Mouse (Mus musculus): ENCODE results near the gene Rere. TPM values are rescaled to one million over a fixed set of nuclear protein-coding genes. Genes with fewer than 3 reads are reported as not detected.
A peak's percentile ranks its signal among the peaks of the same experiment; 100 is the strongest.

Rere gene
- polyA plus RNA-seq, 1 experiment from 2014 or later: 29.5 TPM

DNA sequence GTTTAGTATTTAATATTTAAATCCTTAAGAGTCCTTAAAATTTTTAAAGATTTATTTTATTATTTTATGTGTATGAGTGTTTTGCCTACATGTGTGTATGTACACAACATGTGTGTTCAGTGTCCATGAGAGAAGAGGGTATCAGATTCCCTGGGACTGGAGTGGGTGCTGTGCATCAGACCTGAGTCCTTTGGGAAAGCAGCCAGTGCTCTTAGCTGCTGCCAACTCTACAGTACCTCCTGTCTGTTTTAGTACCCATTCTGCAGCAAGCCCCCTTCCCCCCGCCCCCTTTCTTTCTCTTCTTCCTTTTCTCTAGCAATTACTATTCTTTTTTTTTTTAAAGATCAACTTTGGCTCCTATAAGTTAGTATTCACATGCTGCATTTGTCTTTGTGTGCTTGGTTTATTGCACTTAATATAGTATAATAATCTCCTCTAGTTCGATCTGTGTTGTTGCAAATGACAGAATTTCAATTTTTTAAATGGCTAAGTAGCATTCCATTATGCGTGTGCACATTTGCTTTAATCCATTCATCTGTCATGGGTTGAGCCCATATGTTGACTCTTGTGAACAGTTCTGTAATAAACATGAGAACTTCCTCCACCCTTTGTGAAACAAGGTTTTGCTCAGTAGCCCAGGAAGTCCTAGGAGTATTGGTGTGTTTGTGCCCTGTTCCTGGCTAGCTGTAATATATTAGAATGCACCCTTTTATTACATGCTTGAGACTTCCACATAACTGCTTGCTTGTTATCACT, 43.8 kb downstream of the Rere start:
- Histone ChIP-seq H3K4me2 (no peak overlapping the region), H3K36me3 (peaks cover 4% of the 10 kb centered on the region; the same call in 1 of the 2 replicates), H3K9ac (no peak overlapping the region), H3K27me3 (replicated peaks) (no peaks in the 10 kb centered on the region), H3K4me3 (no peak overlapping the region), H3K27ac (ENCODE audit: poor library complexity, severe bottlenecking) (no peak overlapping the region), H3K4me1 (replicated peaks) (peaks cover 11% of the 10 kb centered on the region), H3K9me3 (replicated peaks) (no peaks in the 10 kb centered on the region)
- no peak for ATAC-seq (ENCODE audit: insufficient number of reproducible peaks, low FRiP score)
- WGBS: 92% methylated on average over 3 of the region's 3 CpGs

DNA sequence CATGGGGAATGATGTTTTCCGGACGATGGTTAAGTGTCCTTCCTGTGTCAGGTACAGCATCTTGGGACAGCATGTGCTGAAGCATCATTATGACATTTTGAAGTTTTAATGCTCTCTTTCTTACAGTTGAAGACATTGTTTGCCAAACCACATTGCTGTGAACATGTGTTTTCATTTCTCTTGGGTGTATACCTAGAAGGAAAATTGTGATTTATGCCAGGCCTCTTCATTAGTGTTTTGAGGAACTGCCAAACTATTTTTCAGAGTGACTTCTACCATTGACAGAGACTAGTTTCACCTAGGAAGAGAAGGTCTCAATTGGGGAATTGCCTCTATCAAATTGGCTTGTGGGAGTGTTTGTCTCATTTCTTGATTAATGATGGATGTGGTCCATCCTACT, 44.6 kb downstream of the Rere start:
- Histone ChIP-seq H3K4me2 (no peak overlapping the region), H3K27ac (ENCODE audit: poor library complexity, severe bottlenecking) (no peak overlapping the region), H3K27me3 (replicated peaks) (no peaks in the 10 kb centered on the region), H3K4me3 (no peak overlapping the region), H3K9me3 (replicated peaks) (no peaks in the 10 kb centered on the region), H3K9ac (no peak overlapping the region), H3K36me3 (peaks cover 6% of the 10 kb centered on the region; the same call in 1 of the 2 replicates), H3K4me1 (replicated peaks) (peaks cover 13% of the 10 kb centered on the region)
- ATAC-seq (ENCODE audit: insufficient number of reproducible peaks, low FRiP score): no peak
- 93% methylated on average over 2 of the region's 2 CpGs for WGBS

DNA sequence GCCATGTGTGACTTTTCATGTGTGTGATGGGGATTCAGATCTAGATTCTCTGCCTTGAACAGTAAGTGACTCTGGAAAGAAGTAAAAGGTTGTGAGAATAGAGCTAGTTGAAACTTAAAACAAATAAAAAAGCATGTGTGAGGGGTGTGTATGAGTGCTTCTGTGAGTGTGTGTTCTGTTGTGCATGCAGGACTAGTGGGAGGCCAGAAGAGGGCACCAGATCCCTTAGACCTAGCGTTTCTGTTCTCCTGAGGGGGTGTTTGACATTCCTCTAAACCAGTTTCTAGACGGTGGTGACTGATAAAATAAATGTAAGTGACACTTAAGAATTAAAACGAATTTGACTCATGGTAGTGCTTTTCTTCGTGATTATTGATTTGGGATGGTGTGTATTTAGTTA, 46.0 kb downstream of the Rere start:
- ATAC-seq (ENCODE audit: insufficient number of reproducible peaks, low FRiP score): no peak
- Histone ChIP-seq H3K9ac (no peak overlapping the region), H3K9me3 (replicated peaks) (no peaks in the 10 kb centered on the region), H3K27ac (ENCODE audit: poor library complexity, severe bottlenecking) (no peak overlapping the region), H3K27me3 (replicated peaks) (no peaks in the 10 kb centered on the region), H3K36me3 (peaks cover 6% of the 10 kb centered on the region; the same call in 1 of the 2 replicates), H3K4me2 (no peak overlapping the region), H3K4me1 (replicated peaks) (peaks cover 13% of the 10 kb centered on the region), H3K4me3 (no peak overlapping the region)
- WGBS: 83% methylated on average over 4 of the region's 4 CpGs

DNA sequence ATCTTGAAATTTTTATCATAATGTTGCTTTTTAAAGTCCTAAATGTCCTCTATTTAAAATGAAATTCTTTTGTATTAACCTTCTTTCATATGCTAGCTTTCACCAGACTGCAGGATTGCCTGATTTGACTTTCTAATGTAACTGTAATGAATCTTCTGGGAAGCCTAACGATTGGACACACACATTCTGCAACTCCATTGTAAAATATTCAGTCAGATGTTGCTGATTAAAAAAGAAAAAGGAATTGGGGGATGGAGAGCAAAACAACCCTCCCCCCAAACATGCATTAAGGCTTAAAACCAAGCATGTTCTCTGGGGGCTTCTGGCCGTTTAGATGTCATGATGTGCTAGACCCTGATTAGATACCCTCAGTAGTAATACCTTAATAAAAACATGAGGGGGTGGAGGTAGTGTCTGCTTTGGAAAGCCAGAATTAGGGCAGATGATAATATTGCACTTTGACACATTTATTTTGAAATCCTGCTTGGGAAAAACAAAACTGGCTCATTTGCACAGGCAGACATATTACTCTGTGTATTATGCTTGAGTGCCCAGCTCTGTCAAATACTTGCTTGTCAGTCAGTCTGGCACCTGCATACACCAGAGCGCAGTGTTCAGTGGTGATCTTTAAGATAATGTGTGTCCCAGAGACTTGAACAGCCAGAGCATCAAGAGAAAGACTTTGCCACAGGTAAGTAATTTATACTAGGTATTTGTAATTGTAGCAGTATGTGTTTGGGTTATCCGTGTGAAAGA, 52.7 kb downstream of the Rere start:
- Histone ChIP-seq H3K27ac (ENCODE audit: poor library complexity, severe bottlenecking) (no peak overlapping the region), H3K4me3 (no peak overlapping the region), H3K27me3 (replicated peaks) (no peaks in the 10 kb centered on the region), H3K36me3 (peaks cover 10% of the 10 kb centered on the region; the same call in 1 of the 2 replicates), H3K9me3 (replicated peaks) (no peaks in the 10 kb centered on the region), H3K4me2 (no peak overlapping the region), H3K9ac (no peak overlapping the region), H3K4me1 (replicated peaks) (peaks cover 15% of the 10 kb centered on the region)
- ATAC-seq (ENCODE audit: insufficient number of reproducible peaks, low FRiP score): no peak
- WGBS: 73% methylated on average over 4 of the region's 4 CpGs

- H3K4me3 ChIP-seq: no peak overlapping the region
- 0 out of 2 replicates have a peak, but pooled peaks cover 4% of the 10 kb centered on the region for H3K36me3 ChIP-seq
- peaks cover 22% of the 10 kb centered on the region for H3K4me1 ChIP-seq (replicated peaks)
- WGBS: 98% methylated on average over 1 of the region's 1 CpGs
- ATAC-seq (ENCODE audit: insufficient number of reproducible peaks, low FRiP score): no peak
- H3K27ac ChIP-seq (ENCODE audit: poor library complexity, severe bottlenecking): no peak overlapping the region
- H3K9ac ChIP-seq: no peak overlapping the region
- H3K4me2 ChIP-seq: no peak overlapping the region
- H3K27me3 ChIP-seq (replicated peaks): no peaks in the 10 kb centered on the region
- H3K9me3 ChIP-seq (replicated peaks): no peaks in the 10 kb centered on the region
These were observed 55.8 kb downstream of the Rere start for GRCm38 (mm10) chr4:150337260-150337659.

- H3K9me3 ChIP-seq (replicated peaks): no peaks in the 10 kb centered on the region
- 58% methylated on average over 8 of the region's 8 CpGs for WGBS
These were observed 57.6 kb downstream of the Rere start for GRCm38 (mm10) chr4:150338906-150339650.

GRCm38 (mm10) chr4:150340796-150341525, 59.5 kb downstream of the Rere start:
- no peak for ATAC-seq (ENCODE audit: insufficient number of reproducible peaks, low FRiP score)
- H3K9ac ChIP-seq: no peak overlapping the region
- H3K4me1 ChIP-seq (replicated peaks): peaks cover 35% of the 10 kb centered on the region
- H3K27me3 ChIP-seq (replicated peaks): no peaks in the 10 kb centered on the region
- no peak overlapping the region for H3K4me2 ChIP-seq
- H3K36me3 ChIP-seq: 0 out of 2 replicates have a peak, but pooled peaks cover 2% of the 10 kb centered on the region
- 92% methylated on average over 6 of the region's 6 CpGs for WGBS
- no peak overlapping the region for H3K4me3 ChIP-seq
- no peaks in the 10 kb centered on the region for H3K9me3 ChIP-seq (replicated peaks)
- no peak overlapping the region for H3K27ac ChIP-seq (ENCODE audit: poor library complexity, severe bottlenecking)

More at GRCm38 (mm10) chr4:150338906-150339650, 57.6 kb downstream of the Rere start:
- Histone ChIP-seq H3K27ac (ENCODE audit: poor library complexity, severe bottlenecking) (no peak overlapping the region), H3K4me3 (no peak overlapping the region), H3K27me3 (replicated peaks) (no peaks in the 10 kb centered on the region), H3K4me1 (replicated peaks) (peaks cover 30% of the 10 kb centered on the region), H3K36me3 (0 out of 2 replicates have a peak, but pooled peaks cover 4% of the 10 kb centered on the region), H3K9ac (no peak overlapping the region), H3K4me2 (no peak overlapping the region)
- ATAC-seq (ENCODE audit: insufficient number of reproducible peaks, low FRiP score): no peak

DNA sequence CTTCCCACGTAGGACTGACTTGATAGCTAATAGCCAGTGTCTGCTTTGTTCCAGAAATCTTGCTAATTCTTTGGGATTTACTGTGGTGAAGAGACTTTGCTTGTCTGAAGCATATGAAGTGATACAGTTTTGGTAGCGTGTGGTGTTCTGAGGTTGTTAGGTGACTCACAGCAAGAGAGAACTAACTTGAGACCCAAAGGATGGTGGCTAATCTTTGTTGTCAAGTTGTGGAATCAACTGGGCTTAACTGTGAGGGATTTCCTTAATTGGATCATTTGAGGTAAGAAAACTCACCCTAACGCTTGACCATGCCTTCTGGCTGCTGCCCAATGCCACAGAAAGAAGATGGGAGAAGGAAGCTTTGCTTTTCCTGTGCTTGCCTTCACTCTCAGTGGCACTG, 63.1 kb downstream of the Rere start:
- Histone ChIP-seq H3K4me2 (no peak overlapping the region), H3K4me3 (no peak overlapping the region), H3K36me3 (no peaks in the 10 kb centered on the region), H3K27ac (ENCODE audit: poor library complexity, severe bottlenecking) (no peak overlapping the region), H3K9ac (no peak overlapping the region), H3K4me1 (replicated peaks) (peaks cover 46% of the 10 kb centered on the region), H3K9me3 (replicated peaks) (no peaks in the 10 kb centered on the region), H3K27me3 (replicated peaks) (no peaks in the 10 kb centered on the region)
- ATAC-seq (ENCODE audit: insufficient number of reproducible peaks, low FRiP score): no peak
- 73% methylated on average over 3 of the region's 3 CpGs for WGBS

GRCm38 (mm10) chr4:150346651-150347386, 65.4 kb downstream of the Rere start:
- H3K9me3 ChIP-seq (replicated peaks): no peaks in the 10 kb centered on the region
- no peak for ATAC-seq (ENCODE audit: insufficient number of reproducible peaks, low FRiP score)
- WGBS: 20% methylated on average over 4 of the region's 4 CpGs

DNA sequence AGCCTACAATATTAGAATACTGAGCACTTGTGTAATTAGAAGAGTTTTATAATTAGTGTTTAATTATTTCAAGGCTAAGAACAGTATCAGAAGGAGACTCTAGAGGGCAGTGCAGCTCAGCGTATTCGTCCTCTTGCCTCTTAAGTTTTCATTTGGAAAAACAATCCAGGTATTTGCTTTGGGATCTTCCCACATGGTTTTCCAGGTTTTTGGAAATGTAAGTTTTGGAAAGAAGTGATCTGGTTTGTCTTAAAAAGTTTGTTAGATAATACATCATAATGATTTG, 65.9 kb downstream of the Rere start:
- Histone ChIP-seq H3K9me3 (replicated peaks) (no peaks in the 10 kb centered on the region), H3K4me1 (replicated peaks) (peaks cover 46% of the 10 kb centered on the region), H3K36me3 (0 out of 2 replicates have a peak, but pooled peaks cover 3% of the 10 kb centered on the region), H3K27me3 (replicated peaks) (no peaks in the 10 kb centered on the region), H3K4me2 (no peak overlapping the region), H3K27ac (ENCODE audit: poor library complexity, severe bottlenecking) (no peak overlapping the region), H3K4me3 (no peak overlapping the region), H3K9ac (no peak overlapping the region)
- WGBS: 19% methylated on average over 2 of the region's 2 CpGs
- no peak for ATAC-seq (ENCODE audit: insufficient number of reproducible peaks, low FRiP score)

More at GRCm38 (mm10) chr4:150346651-150347386, 65.4 kb downstream of the Rere start:
- Histone ChIP-seq H3K9ac (no peak overlapping the region), H3K36me3 (0 out of 2 replicates have a peak, but pooled peaks cover 3% of the 10 kb centered on the region), H3K27me3 (replicated peaks) (no peaks in the 10 kb centered on the region), H3K27ac (ENCODE audit: poor library complexity, severe bottlenecking) (0 out of 2 replicates have a peak overlapping the region, but pooled peaks have one; percentile 15), H3K4me1 (replicated peaks) (peaks cover 46% of the 10 kb centered on the region), H3K4me2 (no peak overlapping the region), H3K4me3 (no peak overlapping the region)
